Mouse (Mus musculus) forebrain, embryonic 10.5 days (tissue): ENCODE results near the gene Inafm1. TPM values are rescaled to one million over a fixed set of nuclear protein-coding genes. Genes with fewer than 3 reads are reported as not detected.
A peak's percentile ranks its signal among the peaks of the same experiment; 100 is the strongest.
"Not testable (repeated sequence)": the region's sequence is repeated elsewhere in the genome, so short reads cannot be mapped to it uniquely, and the experiment has no call there.

ENCODE experiments used
- DNase-seq: peaks from one replicate; pipeline ENCODE4 v3.0.0-alpha.2; 2017; ENCODE audit warnings: low spot score; ENCODE audit errors: extremely low spot score
- H3K27ac ChIP-seq: fragments of 300-500 bp; sonication (generic); 2 replicates; pipeline ENCODE4 v1.5.1; 2016; ENCODE audit warnings: mild to moderate bottlenecking
- H3K27me3 ChIP-seq: fragments of 300-500 bp; sonication (generic); 2 replicates; pipeline ENCODE4 v1.6.1; 2016; ENCODE audit warnings: mild to moderate bottlenecking; ENCODE audit not compliant: poor library complexity, severe bottlenecking
- H3K36me3 ChIP-seq: fragments of 300-500 bp; sonication (generic); replicated peaks from 2 replicates; pipeline ENCODE4 v1.6.1; 2016; ENCODE audit warnings: mild to moderate bottlenecking, moderate library complexity
- H3K4me1 ChIP-seq: fragments of 300-500 bp; sonication (generic); 2 replicates; pipeline ENCODE4 v1.6.1; 2016
- H3K4me3 ChIP-seq: fragments of 300-500 bp; sonication (generic); 2 replicates; pipeline ENCODE4 v1.5.1; 2016; ENCODE audit warnings: mild to moderate bottlenecking, moderate library complexity
- H3K9me3 ChIP-seq: fragments of 300-500 bp; sonication (generic); 2 replicates; pipeline ENCODE4 v1.6.1; 2016; ENCODE audit warnings: mild to moderate bottlenecking, moderate library complexity
- WGBS: fragments of 180-500 bp; shearing (Covaris S2); methylation state at CpG from one replicate; pipeline ENCODE4 v1.1.7; 2016; 5-methylcytosine and 5-hydroxymethylcytosine counted together
- polyA plus RNA-seq: library from polyadenylated mRNA; unstranded; fragments of >200 nt; fragmentation: Nextera tagmentation; extraction: Ambion mirVana; gene quantifications from 2 replicates; pipeline ENCODE4 v1.2.1, GENCODE M21; 2016

The Inafm1 gene
- polyA plus RNA-seq, 1 experiment from 2014 or later, result 5.6 TPM

DNA sequence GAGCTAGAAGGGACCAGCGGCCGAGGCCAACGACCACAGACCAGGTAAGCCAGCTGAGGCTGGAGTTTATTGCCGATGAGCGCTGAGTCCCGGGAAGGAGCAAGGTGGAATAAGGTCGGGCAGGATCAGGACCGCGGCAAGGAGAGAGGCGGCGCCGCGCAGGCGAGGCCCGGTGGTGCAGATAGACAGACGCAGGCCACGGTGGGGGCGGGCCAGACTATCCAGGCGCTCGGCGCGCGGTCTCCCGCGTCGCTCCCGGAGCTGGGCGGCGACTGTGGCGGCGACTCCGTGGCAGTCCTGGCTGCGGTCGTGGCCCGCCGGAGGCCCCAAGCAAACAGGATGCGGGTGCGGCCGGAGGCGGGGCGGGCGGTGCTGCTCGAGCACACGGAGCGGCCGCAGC is 736 bp downstream of the Inafm1 start:
- WGBS, result under 1% methylated on average over 44 of the region's 46 CpGs
- Histone ChIP-seq H3K36me3 (peaks cover 28% of the 10 kb centered on the region), H3K27ac (peak overlapping the region; percentile 87)

DNA sequence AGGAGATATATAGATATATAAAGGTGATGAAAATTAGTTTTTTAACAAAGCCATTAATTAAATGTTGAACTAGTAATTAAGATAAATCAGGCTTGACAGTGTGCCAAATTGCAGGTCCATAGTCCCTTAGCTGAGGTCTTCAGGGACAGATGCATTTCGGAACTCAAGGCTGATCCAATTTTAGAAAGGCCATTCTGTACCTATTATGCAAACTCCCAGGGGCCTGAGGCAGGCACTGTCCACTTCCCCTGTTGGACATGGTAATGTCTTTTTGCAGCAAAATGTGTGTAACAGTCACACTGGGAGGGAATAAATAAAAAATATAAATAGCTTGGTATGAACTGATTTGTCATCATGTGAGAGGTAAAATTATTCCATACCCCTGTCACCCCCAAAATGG is 2.3 kb downstream of the Inafm1 start:
- Histone ChIP-seq H3K36me3 (peaks cover 13% of the 10 kb centered on the region), H3K27ac (no peak overlapping the region), H3K4me3 (no peak overlapping the region), H3K9me3 (no peaks in the 10 kb centered on the region), H3K27me3 (peaks cover 44% of the 10 kb centered on the region), H3K4me1 (peaks cover 42% of the 10 kb centered on the region)
- WGBS, result 98% methylated on average over 1 of the region's 1 CpGs
- no peak for DNase-seq

More for the DNA sequence above, 736 bp downstream of the Inafm1 start:
- peak; percentile 72 for DNase-seq
- Histone ChIP-seq H3K27me3 (peaks cover 44% of the 10 kb centered on the region), H3K9me3 (no peaks in the 10 kb centered on the region), H3K4me1 (peaks cover 42% of the 10 kb centered on the region), H3K4me3 (peak overlapping the region; percentile 70)

GRCm38 (mm10) chr7:16266593-16266992 is 6.8 kb downstream of the Inafm1 start:
- H3K4me1 ChIP-seq, result not testable (repeated sequence)

DNA sequence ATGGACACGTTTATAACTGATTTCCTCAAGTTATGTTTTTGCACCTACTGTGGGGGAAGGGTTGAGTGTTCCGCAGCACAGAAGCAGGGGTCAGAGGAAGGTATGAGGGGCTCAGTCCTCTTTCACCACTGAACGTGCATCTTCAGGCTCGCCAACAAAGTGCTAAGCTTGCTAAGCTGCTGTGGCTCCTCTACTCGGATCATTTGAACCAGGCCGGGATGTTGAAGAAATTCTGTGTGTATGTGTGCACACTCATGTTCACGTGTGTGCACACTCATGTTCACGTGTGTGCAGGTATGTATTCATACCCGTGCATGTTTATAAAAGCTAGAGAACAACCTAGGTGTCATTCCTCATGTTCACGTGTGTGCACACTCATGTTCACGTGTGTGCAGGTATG is 7.6 kb downstream of the Inafm1 start:
- Histone ChIP-seq H3K9me3 (peaks cover 12% of the 10 kb centered on the region), H3K27me3 (peaks cover 16% of the 10 kb centered on the region), H3K36me3 (no peaks in the 10 kb centered on the region), H3K4me1 (no peaks in the 10 kb centered on the region), H3K4me3 (no peak overlapping the region), H3K27ac (no peak overlapping the region)
- 89% methylated on average over 11 of the region's 11 CpGs for WGBS
- no peak for DNase-seq

More at GRCm38 (mm10) chr7:16266593-16266992, 6.8 kb downstream of the Inafm1 start:
- not testable (repeated sequence) for DNase-seq, H3K36me3 ChIP-seq, H3K27ac ChIP-seq, H3K4me3 ChIP-seq
- peaks cover 12% of the 10 kb centered on the region for H3K9me3 ChIP-seq
- 90% methylated on average over 7 of the region's 7 CpGs for WGBS
- peaks cover 23% of the 10 kb centered on the region for H3K27me3 ChIP-seq

DNA sequence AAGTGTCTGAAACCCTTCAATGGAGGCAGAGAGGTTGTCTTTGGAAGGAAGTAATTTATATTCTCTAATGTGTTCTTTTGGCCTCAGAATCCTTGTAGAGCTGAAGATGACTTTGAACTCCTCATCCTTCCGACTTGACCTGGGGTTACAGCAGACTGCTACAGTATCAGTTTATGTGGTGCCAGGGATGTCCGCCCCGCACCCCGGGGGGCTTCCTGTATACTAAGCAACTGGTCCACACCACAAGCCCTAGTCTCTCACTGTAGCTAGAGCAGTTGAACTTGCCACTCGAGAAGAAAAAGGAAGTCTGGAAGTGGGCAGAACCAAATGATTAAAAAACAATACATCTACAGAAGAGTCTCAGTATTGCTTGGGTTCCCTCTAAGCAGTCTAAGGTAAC is 9.6 kb downstream of the Inafm1 start:
- Histone ChIP-seq H3K27me3 (no peaks in the 10 kb centered on the region), H3K4me3 (no peak overlapping the region), H3K9me3 (peaks cover 12% of the 10 kb centered on the region), H3K27ac (no peak overlapping the region), H3K36me3 (no peaks in the 10 kb centered on the region), H3K4me1 (no peaks in the 10 kb centered on the region)
- DNase-seq, result no peak
- WGBS, result 89% methylated on average over 5 of the region's 5 CpGs

DNA sequence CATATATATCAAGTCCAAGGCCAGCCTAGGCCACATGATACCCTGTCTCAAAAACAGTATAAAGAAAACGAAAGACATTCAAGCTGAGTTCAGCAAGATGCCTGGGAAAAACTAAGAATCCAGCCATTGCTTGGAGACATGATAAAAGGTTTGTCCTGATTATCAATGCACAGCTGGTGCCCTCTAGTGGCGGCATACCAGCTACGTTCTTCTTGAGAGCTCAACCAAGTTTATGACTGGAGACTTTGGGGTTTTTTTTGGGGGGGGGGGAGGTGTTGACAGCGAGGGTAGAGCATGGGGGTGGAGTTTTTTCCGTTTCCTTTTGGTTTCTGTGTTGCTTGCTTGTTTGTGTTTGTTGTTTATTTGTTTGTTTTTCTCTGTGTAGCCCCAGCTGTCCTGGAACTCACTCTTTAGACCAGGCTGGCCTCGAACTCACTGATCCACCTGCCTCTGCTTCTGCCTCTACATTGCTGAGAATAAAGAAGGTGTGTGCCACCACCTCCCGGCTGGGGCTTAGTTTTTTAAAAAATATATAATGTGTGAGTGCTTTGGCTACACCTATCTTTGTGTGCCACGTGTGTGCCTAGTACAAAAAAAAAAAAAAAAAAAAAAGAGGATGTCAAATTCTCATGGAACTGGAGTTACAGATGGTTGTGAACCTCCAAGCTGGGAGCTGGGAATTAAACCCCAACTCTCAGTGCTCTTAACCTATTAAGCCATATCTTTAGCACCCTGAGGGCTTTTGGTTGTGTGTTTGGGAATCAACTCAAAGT is 10.2 kb downstream of the Inafm1 start:
- Histone ChIP-seq H3K9me3 (peaks cover 12% of the 10 kb centered on the region), H3K27me3 (no peaks in the 10 kb centered on the region), H3K27ac (no peak overlapping the region), H3K4me3 (no peak overlapping the region), H3K36me3 (no peaks in the 10 kb centered on the region), H3K4me1 (no peaks in the 10 kb centered on the region)
- WGBS, result 27% methylated on average over 8 of the region's 8 CpGs
- DNase-seq, result peak; percentile 70

DNA sequence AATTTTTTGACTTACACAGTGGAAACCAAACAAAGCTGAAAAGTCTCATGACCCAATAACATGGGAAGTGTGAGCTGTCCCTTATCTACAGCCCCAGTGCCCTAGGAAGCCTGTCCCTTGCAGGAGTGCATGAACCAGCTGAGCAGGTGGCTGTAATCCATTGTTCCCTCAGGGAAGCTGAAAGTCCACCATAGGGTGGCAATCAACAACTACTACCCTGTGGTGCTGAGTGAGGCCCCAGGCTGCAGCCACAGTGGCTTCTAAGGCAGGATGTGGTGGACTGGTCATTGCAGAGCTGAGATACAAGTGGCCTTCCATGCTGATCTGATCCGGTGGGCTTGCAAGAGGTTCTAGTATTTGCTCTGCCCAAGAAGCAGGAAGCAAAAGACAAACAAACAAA is 12.3 kb downstream of the Inafm1 start:
- H3K4me1 ChIP-seq, result no peaks in the 10 kb centered on the region
- peaks cover 12% of the 10 kb centered on the region for H3K9me3 ChIP-seq
- no peaks in the 10 kb centered on the region for H3K27me3 ChIP-seq
- no peak overlapping the region for H3K27ac ChIP-seq
- DNase-seq, result no peak
- no peak overlapping the region for H3K4me3 ChIP-seq
- WGBS, result 90% methylated on average over 1 of the region's 1 CpGs
- no peaks in the 10 kb centered on the region for H3K36me3 ChIP-seq

DNA sequence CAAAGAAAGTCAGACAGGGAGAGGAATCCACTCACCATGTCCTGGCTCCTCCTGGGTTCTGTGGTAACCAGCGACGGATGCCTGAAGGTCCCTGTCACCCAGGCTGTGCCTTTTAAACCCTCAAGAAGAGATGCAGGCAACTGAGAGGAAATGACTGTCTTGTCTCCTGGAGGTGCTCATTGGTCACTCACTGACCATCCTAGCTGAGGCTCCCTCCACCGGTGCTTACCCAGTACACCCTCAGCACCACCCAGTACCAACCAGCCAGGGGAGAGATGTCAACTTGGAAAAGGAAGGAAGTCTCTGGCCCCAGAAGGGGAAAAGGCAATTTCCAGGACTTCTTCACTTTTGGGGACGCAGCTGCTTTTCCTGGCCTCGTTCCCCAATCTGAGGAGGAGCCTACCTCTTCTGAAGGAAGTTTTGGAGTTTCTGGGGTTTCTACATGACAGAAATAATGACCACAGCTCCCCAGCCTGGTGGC is 14.3 kb downstream of the Inafm1 start, which contains the start of gene C5ar1:
TSS of gene C5ar1 (minus strand) at position 431 of the 481 bp plus-strand sequence.
- Histone ChIP-seq H3K36me3 (no peaks in the 10 kb centered on the region), H3K27ac (no peak within 1 kb of the TSS), H3K4me1 (no peaks in the 10 kb centered on the region), H3K4me3 (no peak within 1 kb of the TSS), H3K27me3 (no peaks in the 10 kb centered on the region), H3K9me3 (peaks cover 3% of the 10 kb centered on the region; the same call in 1 of the 2 replicates)
- WGBS, result 91% methylated on average over 5 of the region's 5 CpGs
- DNase-seq, result no peak

DNA sequence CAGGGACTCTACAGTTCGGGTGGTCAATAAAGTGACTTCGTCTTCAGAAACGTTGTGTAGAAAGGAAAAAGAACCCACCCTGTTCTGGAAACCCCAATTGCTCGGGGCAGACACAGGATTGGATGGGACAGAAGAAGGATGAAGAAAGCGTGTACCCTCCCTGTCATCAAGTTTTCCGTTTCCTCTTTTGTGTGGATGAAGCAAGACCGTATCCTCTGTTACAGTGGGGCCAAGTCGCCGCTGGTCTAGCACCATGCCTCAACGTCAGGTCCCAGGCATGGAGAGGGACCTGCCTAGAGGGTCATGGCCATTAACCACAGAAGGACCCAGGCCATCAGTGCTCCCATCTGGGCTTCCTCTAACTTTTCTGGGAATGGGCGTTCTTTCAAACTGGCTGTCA is 15.6 kb downstream of the Inafm1 start:
- H3K27me3 ChIP-seq, result no peaks in the 10 kb centered on the region
- no peaks in the 10 kb centered on the region for H3K36me3 ChIP-seq
- no peaks in the 10 kb centered on the region for H3K4me1 ChIP-seq
- no peak overlapping the region for H3K4me3 ChIP-seq
- H3K9me3 ChIP-seq, result no peaks in the 10 kb centered on the region
- 88% methylated on average over 11 of the region's 11 CpGs for WGBS
- no peak overlapping the region for H3K27ac ChIP-seq
- no peak for DNase-seq

DNA sequence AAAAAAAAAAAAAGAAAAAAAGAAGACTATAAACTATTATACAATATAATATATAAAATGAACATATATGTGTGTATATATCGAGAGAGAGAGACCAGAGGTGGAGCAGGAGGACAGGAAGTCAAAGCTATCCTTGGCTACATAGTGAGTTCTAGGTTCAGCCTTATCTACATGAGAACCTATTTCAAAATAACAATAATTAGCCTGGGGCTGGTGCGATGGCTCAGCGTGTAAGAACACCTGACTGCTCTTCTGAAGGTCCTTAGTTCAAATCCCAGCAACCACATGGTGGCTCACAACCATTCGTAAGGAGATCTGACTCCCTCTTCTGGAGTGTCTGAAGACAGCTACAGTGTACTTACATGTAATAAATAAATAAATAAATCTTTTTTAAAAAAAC is 17.5 kb downstream of the Inafm1 start:
- 81% methylated on average over 4 of the region's 4 CpGs for WGBS

GRCm38 (mm10) chr7:16254195-16254594 is 19.2 kb downstream of the Inafm1 start:
- H3K4me1 ChIP-seq, result no peaks in the 10 kb centered on the region
- H3K27ac ChIP-seq, result no peak overlapping the region
- 81% methylated on average over 4 of the region's 4 CpGs for WGBS
- no peak for DNase-seq
- no peak overlapping the region for H3K4me3 ChIP-seq
- H3K36me3 ChIP-seq, result no peaks in the 10 kb centered on the region
- H3K9me3 ChIP-seq, result no peaks in the 10 kb centered on the region
- no peaks in the 10 kb centered on the region for H3K27me3 ChIP-seq

More for the DNA sequence above, 17.5 kb downstream of the Inafm1 start:
- H3K27me3 ChIP-seq, H3K27ac ChIP-seq, H3K4me3 ChIP-seq, DNase-seq, H3K36me3 ChIP-seq, H3K9me3 ChIP-seq, H3K4me1 ChIP-seq: not testable (repeated sequence)

- Histone ChIP-seq H3K9me3 (no peaks in the 10 kb centered on the region), H3K27ac (no peak overlapping the region), H3K36me3 (no peaks in the 10 kb centered on the region), H3K27me3 (no peaks in the 10 kb centered on the region), H3K4me1 (no peaks in the 10 kb centered on the region), H3K4me3 (no peak overlapping the region)
- 91% methylated on average over 5 of the region's 5 CpGs for WGBS
- no peak for DNase-seq
Observed at GRCm38 (mm10) chr7:16250687-16251086, 22.7 kb downstream of the Inafm1 start.

GRCm38 (mm10) chr7:16245958-16246357 is 27.5 kb downstream of the Inafm1 start:
- DNase-seq, result no peak
- H3K4me1 ChIP-seq, result no peaks in the 10 kb centered on the region; the same call in 1 of the 2 replicates
- H3K36me3 ChIP-seq, result no peaks in the 10 kb centered on the region
- no peak overlapping the region for H3K4me3 ChIP-seq
- H3K27ac ChIP-seq, result no peak overlapping the region
- 60% methylated on average over 2 of the region's 4 CpGs for WGBS
- no peaks in the 10 kb centered on the region for H3K9me3 ChIP-seq
- H3K27me3 ChIP-seq, result no peaks in the 10 kb centered on the region
